Mouse (Mus musculus): ENCODE data around the gene Efnb2. TPM values are rescaled to one million over a fixed set of nuclear protein-coding genes. Genes with fewer than 3 reads are reported as not detected.

Gene Efnb2
- polyA plus RNA-seq (2021; fragmentation: Nextera tagmentation): 2.9 and 4.0 TPM in 2 replicates
- long read RNA-seq, experiment 1, partial matches to known transcripts: 0 of 5 reads
- long read RNA-seq, experiment 1, other reads (novel, unspliced or antisense): 5 of 5 reads
- long read RNA-seq, experiment 2, partial matches to known transcripts: 1 of 5 reads
- long read RNA-seq, experiment 2, other reads (novel, unspliced or antisense): 4 of 5 reads

GRCm38 (mm10) chr8:8661103-8661758, at the start of gene Efnb2:
Gene Efnb2 (minus strand): TSS chr8:8661242.

GRCm38 (mm10) chr8:8690146-8691092, 29.4 kb upstream of the Efnb2 start, which contains the start of gene Arglu1:
Gene Arglu1 (minus strand): TSS chr8:8690521.

Small RNAs within 50 kb of the gene (microRNA-seq; reads per million reads assigned to microRNA genes)
- gene Mir7654: 1.7 reads per million

Other genes with a start within 250 kb of the Efnb2 start
- gene Arglu1, start 29.3 kb upstream of the Efnb2 start, polyA plus RNA-seq (2021; fragmentation: Nextera tagmentation): 24.4 and 41.3 TPM in 2 replicates

Data from layer of hippocampus, adult 6 months (tissue).